Mouse (Mus musculus): ENCODE results near the gene Gm20661.

Gm20661 gene

GRCm38 (mm10) chr9:107982681-107983346, at the start of gene Gm20661:
Gene Gm20661 (plus strand): TSS chr9:107983058.
- DNase-seq (ENCODE audit: low read depth, low spot score) = no peak

- DNase-seq (ENCODE audit: low read depth, low spot score) = no peak
These were observed 48.7 kb upstream of the Gm20661 start for GRCm38 (mm10) chr9:107934146-107934545.

GRCm38 (mm10) chr9:107935374-107935773, 47.5 kb upstream of the Gm20661 start, which contains the start of gene Camkv:
Gene Camkv (plus strand): TSS chr9:107935674.
- DNase-seq (ENCODE audit: low read depth, low spot score) = no peak

GRCm38 (mm10) chr9:107935790-107936214, 47.1 kb upstream of the Gm20661 start:
- peak; percentile 81 for DNase-seq (ENCODE audit: low read depth, low spot score)

- DNase-seq (ENCODE audit: low read depth, low spot score) = peak; percentile 70
These were observed 46.5 kb upstream of the Gm20661 start for GRCm38 (mm10) chr9:107936215-107936822.

- DNase-seq (ENCODE audit: low read depth, low spot score) = no peak
These were observed 46.0 kb upstream of the Gm20661 start for GRCm38 (mm10) chr9:107936831-107937230.

GRCm38 (mm10) chr9:107947241-107948194, 35.3 kb upstream of the Gm20661 start:
- DNase-seq (ENCODE audit: low read depth, low spot score) = no peak

- DNase-seq (ENCODE audit: low read depth, low spot score) = no peak
These were observed 33.5 kb upstream of the Gm20661 start for GRCm38 (mm10) chr9:107949184-107949921.

- DNase-seq (ENCODE audit: low read depth, low spot score) = no peak
These were observed 33.0 kb upstream of the Gm20661 start, which contains the start of gene Traip for GRCm38 (mm10) chr9:107949922-107950235. Gene Traip (plus strand): TSS chr9:107950136.

GRCm38 (mm10) chr9:107950460-107951355, 32.1 kb upstream of the Gm20661 start:
- DNase-seq (ENCODE audit: low read depth, low spot score) = peak; percentile 97

GRCm38 (mm10) chr9:107955613-107956289, 27.1 kb upstream of the Gm20661 start:
- DNase-seq (ENCODE audit: low read depth, low spot score) = no peak

- peak; percentile 91 for DNase-seq (ENCODE audit: low read depth, low spot score)
These were observed 25.7 kb upstream of the Gm20661 start for GRCm38 (mm10) chr9:107957141-107957540.

GRCm38 (mm10) chr9:107959896-107960295, 23.0 kb upstream of the Gm20661 start:
- DNase-seq (ENCODE audit: low read depth, low spot score) = no peak

GRCm38 (mm10) chr9:107960928-107961327, 21.9 kb upstream of the Gm20661 start:
- DNase-seq (ENCODE audit: low read depth, low spot score) = peak; percentile 66

- peak; percentile 91 for DNase-seq (ENCODE audit: low read depth, low spot score)
These were observed 21.5 kb upstream of the Gm20661 start for GRCm38 (mm10) chr9:107961351-107961762.

- DNase-seq (ENCODE audit: low read depth, low spot score) = peak; percentile 78
These were observed 21.0 kb upstream of the Gm20661 start for GRCm38 (mm10) chr9:107961881-107962280.

- no peak for DNase-seq (ENCODE audit: low read depth, low spot score)
These were observed 19.9 kb upstream of the Gm20661 start for GRCm38 (mm10) chr9:107962916-107963315.

- peak; percentile 81 for DNase-seq (ENCODE audit: low read depth, low spot score)
These were observed 19.2 kb upstream of the Gm20661 start for GRCm38 (mm10) chr9:107963700-107964099.

GRCm38 (mm10) chr9:107964681-107965080, 18.2 kb upstream of the Gm20661 start:
- DNase-seq (ENCODE audit: low read depth, low spot score) = no peak

- DNase-seq (ENCODE audit: low read depth, low spot score) = no peak
These were observed 16.2 kb upstream of the Gm20661 start for GRCm38 (mm10) chr9:107966676-107967075.

All from R1 (cell line).